Mouse (Mus musculus) olfactory bulb, adult 2 months (tissue): ENCODE measurements around the gene Dnal4. TPM values are rescaled to one million over a fixed set of nuclear protein-coding genes. Genes with fewer than 3 reads are reported as not detected.

Experiments
- H3K27ac ChIP-seq: fragments of 200-500 bp; 2 replicates; pipeline ENCODE4 v1.5.1; 2012; ENCODE audit warnings: low read depth, low read length; ENCODE audit not compliant: insufficient read depth
- H3K4me1 ChIP-seq: fragments of 200-500 bp; 2 replicates; pipeline ENCODE4 v1.6.1; 2012; ENCODE audit warnings: low read length; ENCODE audit not compliant: control insufficient read depth, insufficient read depth
- H3K4me3 ChIP-seq: fragments of 200-500 bp; 2 replicates; pipeline ENCODE4 v1.5.1; 2012; ENCODE audit warnings: mild to moderate bottlenecking, low read depth, low read length, moderate library complexity; ENCODE audit not compliant: insufficient read depth
- CTCF ChIP-seq: fragments of 200-500 bp; IDR thresholded peaks from 2 replicates; pipeline ENCODE4 v1.5.1; 2012; ENCODE audit warnings: low read depth, mild to moderate bottlenecking, low read length, moderate library complexity; ENCODE audit not compliant: insufficient read depth
- POLR2A ChIP-seq: fragments of 200-500 bp; IDR thresholded peaks from 2 replicates; pipeline ENCODE4 v1.6.1; 2012; ENCODE audit warnings: mild to moderate bottlenecking, low read depth, low read length, moderate library complexity; ENCODE audit not compliant: insufficient read depth
- WGBS: fragments of 180-500 bp; shearing (Covaris S2); methylation state at CpG from one replicate; pipeline ENCODE4 v1.1.7; 2018; 5-methylcytosine and 5-hydroxymethylcytosine counted together
- polyA plus RNA-seq: library from polyadenylated mRNA; stranded (reverse); fragments of >200 nt; gene quantifications from 2 replicates; pipeline ENCODE4 v1.2.4, GENCODE M21; 2012; ENCODE audit warnings: low replicate concordance; ENCODE audit not compliant: missing spikeins, insufficient read depth, insufficient read length

Dnal4 gene
- polyA plus RNA-seq, 1 experiment = not detected

DNA sequence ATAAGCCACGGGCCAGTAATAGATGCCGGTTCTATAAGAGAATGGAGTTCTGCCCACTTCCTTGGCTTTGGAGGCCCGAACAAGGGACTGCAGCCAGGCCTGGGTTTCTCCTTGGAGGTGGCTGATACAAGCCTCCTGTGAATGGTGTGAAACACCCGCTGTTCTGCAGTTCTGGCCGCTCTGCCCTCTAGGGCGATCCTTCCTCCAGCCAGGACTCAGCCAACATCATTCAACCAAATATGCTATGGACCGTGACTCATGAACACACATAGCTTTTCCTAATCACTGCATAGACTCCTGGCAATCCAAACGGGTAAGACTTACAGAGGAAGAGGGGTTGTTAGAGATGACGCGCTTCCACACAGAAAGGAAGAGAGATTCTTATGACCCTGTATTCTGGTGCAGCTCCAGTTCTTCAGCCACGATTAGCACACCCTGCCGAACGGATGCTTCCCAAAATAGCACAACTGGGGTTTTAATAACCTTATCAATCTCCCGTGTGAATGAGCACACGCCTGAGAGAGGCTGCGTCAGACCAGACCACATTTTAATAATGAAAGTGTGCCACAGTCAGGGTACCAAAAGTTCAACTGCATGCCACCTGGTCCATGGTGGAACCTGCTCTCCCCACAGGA, 10.2 kb downstream of the Dnal4 start:
- Histone ChIP-seq H3K4me3 (no peak overlapping the region), H3K4me1 (peaks cover 81% of the 10 kb centered on the region), H3K27ac (peak overlapping the region; percentile 37; the same call in 1 of the 2 replicates)
- 53% methylated on average over 16 of the region's 16 CpGs for WGBS
- TF ChIP-seq CTCF = no peak

DNA sequence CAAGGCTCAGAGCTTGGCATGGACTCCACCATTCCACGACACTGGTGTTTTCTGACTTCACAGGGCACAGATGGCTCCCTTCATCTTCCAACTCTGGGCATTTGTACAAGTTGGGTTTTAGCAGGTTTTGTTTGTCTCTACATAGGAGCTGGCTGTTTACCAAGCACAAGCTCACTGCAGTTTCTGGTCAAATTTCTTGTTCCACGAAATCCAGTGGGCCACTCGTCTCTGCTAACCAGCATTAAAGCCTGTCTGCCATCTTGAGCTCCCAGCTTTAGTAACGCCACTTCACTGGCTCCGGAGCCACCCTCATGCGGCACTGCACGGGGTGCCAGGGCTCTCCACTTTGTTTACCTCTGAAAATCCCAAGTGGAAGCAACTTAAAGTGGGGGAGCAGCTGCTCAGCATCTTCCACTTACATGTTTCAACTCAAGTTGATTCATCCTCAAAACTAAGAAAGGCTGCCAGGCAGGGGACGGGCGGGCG, 11.0 kb downstream of the Dnal4 start:
- peaks cover 84% of the 10 kb centered on the region for H3K4me1 ChIP-seq
- TF ChIP-seq CTCF (no peak), POLR2A (no peak)
- WGBS = 53% methylated on average over 10 of the region's 10 CpGs
- no peak overlapping the region for H3K27ac ChIP-seq
- no peak overlapping the region for H3K4me3 ChIP-seq

DNA sequence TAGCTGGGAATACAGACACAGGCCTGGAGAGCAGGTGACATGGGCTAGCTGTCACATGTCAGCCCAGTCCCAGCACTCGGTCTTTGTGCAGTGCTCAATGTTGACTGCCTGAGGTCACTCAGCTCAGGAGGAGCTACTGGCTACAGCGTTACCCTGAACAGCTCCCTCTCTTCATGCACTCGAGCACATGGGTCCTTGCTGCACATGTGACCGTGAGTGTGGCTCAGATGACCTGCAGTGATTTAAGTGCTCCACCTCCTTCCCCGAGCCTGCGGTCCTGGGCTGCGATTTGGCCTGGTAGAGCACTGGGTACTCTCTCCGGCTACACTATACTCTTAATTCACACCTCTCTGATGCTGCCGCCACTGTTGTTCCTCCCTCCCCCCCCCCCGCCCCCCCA, 11.5 kb downstream of the Dnal4 start:
- Histone ChIP-seq H3K4me3 (no peak overlapping the region), H3K27ac (0 out of 2 replicates have a peak overlapping the region, but pooled peaks have one; percentile 16), H3K4me1 (peaks cover 85% of the 10 kb centered on the region)
- WGBS = 55% methylated on average over 10 of the region's 10 CpGs
- TF ChIP-seq CTCF = no peak
- no peak for TF ChIP-seq POLR2A

DNA sequence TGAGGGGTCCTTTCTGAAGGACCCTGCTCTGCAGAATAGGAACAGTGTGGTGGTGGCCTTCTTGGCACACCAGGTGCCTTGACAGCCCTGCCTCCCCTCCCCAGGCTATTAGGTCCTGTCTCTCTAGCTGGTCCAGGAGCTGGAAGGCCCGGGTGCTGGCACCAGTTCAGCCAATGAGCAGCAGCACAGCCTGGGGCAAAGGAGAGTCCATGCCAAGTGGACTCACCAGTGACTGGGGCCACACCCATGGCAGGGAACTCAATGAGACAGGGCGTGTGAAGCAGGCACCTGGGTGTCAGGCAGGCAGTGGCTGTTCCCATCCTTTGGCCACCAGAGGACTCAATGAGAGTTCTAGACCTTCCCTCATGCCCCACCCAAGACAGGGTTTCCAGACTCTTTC, 12.3 kb downstream of the Dnal4 start:
- H3K4me1 ChIP-seq = peaks cover 86% of the 10 kb centered on the region
- 58% methylated on average over 2 of the region's 2 CpGs for WGBS
- peak overlapping the region; percentile 62 for H3K27ac ChIP-seq
- TF ChIP-seq POLR2A (no peak), CTCF (no peak)
- no peak overlapping the region for H3K4me3 ChIP-seq

DNA sequence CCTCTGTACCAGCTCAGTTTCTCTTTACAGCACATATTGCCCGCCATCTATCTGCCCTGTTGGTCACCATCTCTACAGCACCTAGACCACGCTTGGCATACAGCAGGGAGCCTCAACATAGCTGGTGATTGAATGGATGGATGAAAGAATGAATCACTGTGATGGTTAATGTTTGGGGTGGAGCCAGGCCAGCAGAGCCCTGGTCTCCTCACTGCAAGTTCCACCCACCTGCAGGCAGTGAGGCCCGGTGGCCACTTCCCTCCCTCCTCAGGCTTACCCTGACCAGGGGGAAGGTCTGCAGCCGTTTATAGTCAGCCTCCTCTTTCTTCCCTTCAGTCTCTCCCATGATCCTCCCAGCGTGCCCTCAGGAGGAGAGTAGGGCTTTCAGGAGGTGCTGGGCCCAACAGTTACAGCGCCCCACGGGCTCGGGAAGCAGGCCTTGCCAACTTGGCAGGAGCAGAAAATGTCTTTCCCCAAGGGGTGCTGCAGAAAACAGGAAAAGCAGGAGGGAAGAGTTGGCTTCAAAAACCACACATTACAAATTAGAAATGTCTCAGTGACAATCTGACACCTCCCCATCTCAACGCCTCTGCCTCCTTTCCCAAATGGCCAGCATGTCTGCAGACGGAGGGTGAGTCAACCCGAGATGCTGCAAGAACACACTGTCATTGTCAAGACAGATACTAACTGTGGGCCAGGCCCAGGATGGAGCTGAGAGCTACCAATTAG, 12.9 kb downstream of the Dnal4 start:
- peak overlapping the region; percentile 62 for H3K27ac ChIP-seq
- no peak overlapping the region for H3K4me3 ChIP-seq
- H3K4me1 ChIP-seq = peaks cover 84% of the 10 kb centered on the region
- WGBS = 35% methylated on average over 11 of the region's 11 CpGs
- TF ChIP-seq CTCF = no peak

DNA sequence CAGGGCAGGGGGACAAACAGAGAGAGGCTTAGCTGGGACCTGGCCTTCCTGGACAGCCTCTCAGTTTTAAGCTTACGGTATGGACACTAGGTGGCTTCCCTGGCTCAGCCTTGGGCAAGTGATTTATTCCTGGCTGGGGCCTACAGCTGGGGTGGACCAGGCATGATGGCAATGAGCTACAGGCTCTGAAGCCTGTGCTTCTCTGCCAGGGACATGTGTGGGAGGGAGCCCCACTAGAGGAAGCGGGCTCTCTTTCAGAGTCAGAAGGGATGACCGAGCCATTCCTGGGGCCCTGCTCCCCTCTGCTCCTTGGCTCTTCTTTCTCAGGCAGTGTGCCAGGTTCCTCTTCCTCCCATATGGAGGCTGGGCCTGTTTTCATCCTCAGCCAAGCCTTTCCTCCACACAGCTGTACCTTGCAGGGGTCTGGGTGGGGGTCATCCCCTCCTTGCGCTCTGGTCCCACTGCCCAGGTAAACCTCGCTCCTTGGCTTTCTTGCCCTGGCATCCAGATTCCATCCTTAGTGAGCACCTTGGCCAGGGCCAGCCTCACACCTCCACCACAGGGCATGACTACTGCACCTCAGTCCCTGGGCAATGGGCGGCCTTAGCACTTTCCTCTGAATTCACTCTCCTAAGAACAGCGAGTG, 13.9 kb downstream of the Dnal4 start:
- 0 out of 2 replicates have a peak overlapping the region, but pooled peaks have one; percentile 62 for H3K27ac ChIP-seq
- TF ChIP-seq POLR2A (no peak), CTCF (no peak)
- WGBS = 75% methylated on average over 7 of the region's 7 CpGs
- H3K4me1 ChIP-seq = peaks cover 80% of the 10 kb centered on the region
- H3K4me3 ChIP-seq = no peak overlapping the region

DNA sequence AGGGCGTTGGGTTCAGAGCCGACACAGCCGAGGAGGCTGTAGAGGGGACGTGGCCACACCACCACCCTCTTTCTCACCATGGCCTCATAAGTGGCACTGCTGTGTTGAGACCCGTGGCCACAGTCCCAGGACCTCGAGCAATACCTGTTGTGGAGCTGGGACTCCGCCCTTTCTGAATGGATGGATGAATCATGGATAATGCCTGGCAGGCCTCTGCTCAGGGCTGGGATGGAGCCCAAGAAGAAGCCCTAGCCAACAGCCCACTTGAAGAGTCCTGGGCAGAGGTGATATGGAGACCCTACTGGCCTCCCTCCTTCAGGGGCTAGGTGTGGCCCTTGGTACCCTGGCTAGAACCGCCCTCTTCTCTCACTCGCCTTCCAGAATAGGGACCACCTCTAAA, 14.6 kb downstream of the Dnal4 start:
- no peak overlapping the region for H3K4me3 ChIP-seq
- H3K4me1 ChIP-seq = peaks cover 77% of the 10 kb centered on the region
- WGBS = 89% methylated on average over 9 of the region's 9 CpGs
- TF ChIP-seq POLR2A (no peak), CTCF (no peak)
- no peak overlapping the region for H3K27ac ChIP-seq

DNA sequence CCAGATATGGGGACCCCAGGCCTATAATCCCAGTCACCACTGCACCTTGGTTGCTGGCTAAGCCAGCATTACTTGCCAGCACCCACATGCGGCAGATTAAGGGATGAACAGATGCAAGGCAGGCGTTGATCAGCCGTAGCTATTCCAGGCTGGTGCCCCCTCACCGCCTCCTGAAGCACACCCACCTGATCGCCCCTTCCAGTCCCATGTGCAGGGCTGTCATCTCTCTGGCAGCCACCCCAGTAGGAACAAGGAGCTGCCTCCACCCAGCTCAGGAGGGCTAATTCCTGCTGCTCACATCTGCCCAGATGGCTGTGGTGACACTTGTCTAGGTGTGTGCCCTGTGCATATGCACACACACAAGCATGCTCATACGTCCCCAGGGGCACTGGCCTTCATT, 16.7 kb downstream of the Dnal4 start:
- peaks cover 73% of the 10 kb centered on the region for H3K4me1 ChIP-seq
- no peak overlapping the region for H3K27ac ChIP-seq
- H3K4me3 ChIP-seq = no peak overlapping the region
- TF ChIP-seq CTCF (no peak), POLR2A (no peak)
- WGBS = 58% methylated on average over 6 of the region's 6 CpGs

DNA sequence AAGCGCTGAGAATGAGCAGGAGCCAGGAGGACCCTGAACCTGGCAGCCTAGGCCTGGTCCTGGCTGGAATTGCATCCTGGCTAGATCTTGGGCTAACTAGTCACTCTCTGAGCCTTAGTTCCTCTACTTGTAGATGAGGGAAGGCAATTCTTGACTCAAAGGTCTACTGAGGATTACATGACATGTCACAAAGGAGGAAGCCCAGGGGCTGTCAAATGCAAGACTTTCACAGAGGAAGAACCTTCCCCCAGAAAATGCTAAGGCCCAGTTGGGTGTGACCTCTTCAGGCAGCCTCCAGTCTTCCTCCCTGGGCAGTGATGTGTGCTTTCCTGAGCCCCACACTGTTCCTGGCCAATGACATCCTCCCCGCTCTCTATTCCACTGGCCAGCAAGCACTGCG, 20.5 kb downstream of the Dnal4 start:
- 93% methylated on average over 3 of the region's 3 CpGs for WGBS
- Histone ChIP-seq H3K27ac (no peak overlapping the region), H3K4me1 (peaks cover 44% of the 10 kb centered on the region), H3K4me3 (no peak overlapping the region)
- TF ChIP-seq CTCF (no peak), POLR2A (no peak)

DNA sequence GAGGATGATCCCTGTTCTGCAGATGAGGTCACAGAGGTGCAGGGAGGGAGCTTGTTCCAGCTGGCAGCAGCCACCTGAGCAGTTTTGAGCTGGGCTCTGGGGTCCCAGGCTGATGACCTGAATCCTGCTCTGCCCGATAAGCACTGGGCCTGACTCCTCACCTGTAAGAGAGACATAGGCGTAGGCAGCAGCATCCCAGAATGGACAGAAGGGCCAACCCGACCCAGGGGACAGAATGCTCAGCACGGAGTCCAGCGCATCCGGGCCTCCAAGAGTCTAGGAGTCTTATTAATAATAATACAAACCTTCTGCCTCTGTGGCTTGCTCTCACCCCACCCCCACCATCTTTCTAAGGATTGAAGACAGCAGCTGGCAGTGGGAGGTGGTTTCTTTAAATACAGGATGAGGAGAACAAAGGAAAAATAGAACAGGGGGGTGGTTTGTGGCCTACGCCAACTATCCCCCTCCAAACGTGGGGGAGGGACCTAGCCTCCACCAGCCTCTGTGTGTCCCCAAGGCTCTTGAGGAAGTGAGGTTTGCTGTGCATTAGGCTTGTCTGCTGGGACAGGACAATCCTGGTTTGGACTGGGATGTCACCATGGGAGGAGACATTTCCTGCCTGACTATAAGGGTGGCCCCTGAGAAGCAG, 21.5 kb downstream of the Dnal4 start:
- no peak overlapping the region for H3K4me3 ChIP-seq
- WGBS = 64% methylated on average over 8 of the region's 8 CpGs
- TF ChIP-seq CTCF (no peak), POLR2A (no peak)
- peaks cover 35% of the 10 kb centered on the region for H3K4me1 ChIP-seq
- H3K27ac ChIP-seq = peak overlapping the region; percentile 11; the same call in 1 of the 2 replicates
